In the genomic region with DNA sequence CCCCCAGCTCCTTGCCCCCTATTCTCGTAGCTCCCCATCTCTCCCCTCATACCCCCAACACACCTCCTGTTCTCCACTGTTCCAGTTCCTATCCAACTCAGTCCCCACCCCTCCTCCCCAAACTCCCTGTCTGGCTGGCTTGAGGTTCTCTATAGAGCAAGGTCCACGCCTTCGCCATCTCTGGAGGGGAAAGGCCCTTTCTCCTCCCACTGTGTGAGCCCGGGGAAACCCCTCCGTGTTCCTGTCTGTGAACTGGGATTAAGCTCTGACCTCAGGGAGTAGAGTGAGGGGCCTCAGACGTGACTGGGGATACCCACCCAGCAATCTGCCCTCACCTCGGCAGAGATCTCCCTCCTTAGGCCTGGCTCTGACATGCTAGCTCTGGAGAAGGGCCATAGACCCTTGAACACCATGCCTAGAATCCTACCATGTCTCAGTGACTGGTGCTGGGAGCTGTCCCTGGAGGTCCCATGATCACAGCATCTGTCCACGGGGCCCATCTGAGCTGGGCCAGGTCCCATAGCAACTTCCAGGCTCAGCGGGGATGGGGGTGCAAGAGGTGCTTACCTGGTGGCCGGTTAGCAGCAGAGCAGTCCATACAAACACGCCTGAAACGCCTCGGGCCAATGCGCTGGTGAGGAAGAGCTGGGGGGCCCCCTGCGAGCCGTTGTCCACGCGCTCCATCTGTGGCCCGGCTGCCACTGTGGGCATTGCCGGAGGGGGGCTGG, we compare ENCODE assay signal across 19 mouse cellular contexts. TPM values are rescaled to one million over a fixed set of nuclear protein-coding genes. Genes with fewer than 3 reads are reported as not detected.
A peak's percentile ranks its signal among the peaks of the same experiment; 100 is the strongest.
DNase-seq lines count a peak whose midpoint lies in the region; ATAC-seq and TF ChIP-seq lines count a peak whose summit lies in the region.
"Had no signal": no experiment of that assay in that cellular context is flagged by ENCODE, and none has a peak within 500 bp of the region (broad histone marks: within the 10 kb centered on the region; RNA-seq: fewer than 3 reads in every experiment).

No protein-coding gene starts in this region.

- H3K9ac ChIP-seq in liver, embryonic 11.5 days (ENCODE audit: low read depth, low read length), result peak overlapping the region; percentile 46; the same call in 1 of the 2 replicates
- peak overlapping the region; percentile 26 for H3K9ac ChIP-seq in intestine, embryonic 15.5 days
- 0 out of 2 replicates have a peak overlapping the region, but pooled peaks have one; percentile 1 for H3K9ac ChIP-seq in liver, postnatal 0 days (replicated peaks)
- H3K9ac ChIP-seq: forebrain, postnatal 0 days; limb, embryonic 12.5 days; neural tube, embryonic 15.5 days had no signal

- WGBS in liver, embryonic 11.5 days, result 68% methylated on average over 20 of the region's 20 CpGs
- WGBS in intestine, embryonic 15.5 days, result 57% methylated on average over 20 of the region's 20 CpGs
- 67% methylated on average over 20 of the region's 20 CpGs for WGBS in liver, postnatal 0 days (ENCODE audit: insufficient replicate concordance)

- peak overlapping the region; percentile 47 for H3K4me2 ChIP-seq in liver, embryonic 11.5 days
- H3K4me2 ChIP-seq in intestine, embryonic 15.5 days (replicated peaks), result peak overlapping the region; percentile 53
- H3K4me2 ChIP-seq in liver, postnatal 0 days (ENCODE audit: low read depth, low read length), result no peak overlapping the region
- H3K4me2 ChIP-seq: limb, embryonic 12.5 days; neural tube, embryonic 15.5 days had no signal

- no peak for ATAC-seq in erythroblast, adult 5-6 weeks (replicated peaks; ENCODE audit: low FRiP score, poor library complexity, severe bottlenecking)
- ATAC-seq in liver, embryonic 11.5 days (replicated peaks; ENCODE audit: low FRiP score), result no peak
- ATAC-seq in intestine, embryonic 15.5 days, result 0 out of 2 replicates have a peak, but pooled peaks have one; percentile 5
- no peak for ATAC-seq in liver, postnatal 0 days
- ATAC-seq: forebrain, postnatal 0 days; hindbrain, postnatal 0 days had no signal

- TF ChIP-seq EP300 in liver, postnatal 0 days (IDR thresholded peaks at IDR 0.05; ENCODE audit: low read depth), result no peak

- no peak overlapping the region for H3K27ac ChIP-seq in liver, embryonic 11.5 days (ENCODE audit: low read depth, low read length)
- H3K27ac ChIP-seq in intestine, embryonic 15.5 days, result 0 out of 2 replicates have a peak overlapping the region, but pooled peaks have one; percentile 23
- H3K27ac ChIP-seq in liver, postnatal 0 days (ENCODE audit: low read depth), result no peak overlapping the region
- H3K27ac ChIP-seq in left cerebral cortex, adult 2 months, result no peak overlapping the region
- H3K27ac ChIP-seq: hindbrain, postnatal 0 days; limb, embryonic 12.5 days; neural tube, embryonic 15.5 days had no signal

- intact Hi-C loops in left cerebral cortex, adult 2 months (cut with DNase I), result no loop called here

- peaks cover 63% of the 10 kb centered on the region for H3K36me3 ChIP-seq in erythroblast, embryonic 14.5 days (ENCODE audit: control insufficient read depth)
- H3K36me3 ChIP-seq in liver, embryonic 11.5 days (ENCODE audit: control insufficient read depth, insufficient read depth, low read length), result no peaks in the 10 kb centered on the region
- H3K36me3 ChIP-seq in intestine, embryonic 15.5 days, result no peaks in the 10 kb centered on the region
- H3K36me3 ChIP-seq in liver, postnatal 0 days (replicated peaks; ENCODE audit: insufficient read depth, low read length), result no peaks in the 10 kb centered on the region
- H3K36me3 ChIP-seq: limb, embryonic 12.5 days; neural tube, embryonic 15.5 days had no signal

- no peak for DNase-seq in liver, embryonic 11.5 days (ENCODE audit: low spot score)
- DNase-seq in liver, result no peak
- peak; percentile 17 for DNase-seq in liver, postnatal 0 days
- DNase-seq in left cerebral cortex, adult 11 months (ENCODE audit: low spot score), result no peak
- DNase-seq in left cerebral cortex, adult 2 months (ENCODE audit: extremely low spot score in 1 of 2, low spot score in 2 of 2), result no peak
- DNase-seq: adrenal gland, adult 2 months; cerebellum, adult 2 months; forebrain, postnatal 0 days; gastrocnemius, postnatal 10 days; kidney, postnatal 14 days had no signal

- H3K4me3 ChIP-seq in erythroblast, embryonic 14.5 days (replicated peaks), result peak overlapping the region; percentile 67
- H3K4me3 ChIP-seq in liver, embryonic 11.5 days (ENCODE audit: low read depth, low read length), result 0 out of 2 replicates have a peak overlapping the region, but pooled peaks have one; percentile 3
- peak overlapping the region; percentile 43; the same call in 1 of the 2 replicates for H3K4me3 ChIP-seq in intestine, embryonic 15.5 days (replicated peaks)
- H3K4me3 ChIP-seq in liver, postnatal 0 days (ENCODE audit: low read depth, low read length), result no peak overlapping the region
- no peak overlapping the region for H3K4me3 ChIP-seq in left cerebral cortex, adult 2 months
- H3K4me3 ChIP-seq: limb, embryonic 12.5 days; neural tube, embryonic 15.5 days had no signal

- peaks cover 6% of the 10 kb centered on the region; the same call in 1 of the 2 replicates for H3K27me3 ChIP-seq in erythroblast, embryonic 14.5 days (ENCODE audit: control insufficient read depth)
- H3K27me3 ChIP-seq in liver, embryonic 11.5 days (replicated peaks; ENCODE audit: control insufficient read depth, insufficient read depth, low read length), result peaks cover 12% of the 10 kb centered on the region
- peaks cover 9% of the 10 kb centered on the region; the same call in 1 of the 2 replicates for H3K27me3 ChIP-seq in intestine, embryonic 15.5 days (replicated peaks)
- no peaks in the 10 kb centered on the region for H3K27me3 ChIP-seq in liver, postnatal 0 days (ENCODE audit: insufficient read depth, low read length)

- peaks cover 95% of the 10 kb centered on the region for H3K4me1 ChIP-seq in erythroblast, embryonic 14.5 days (ENCODE audit: control insufficient read depth)
- H3K4me1 ChIP-seq in liver, embryonic 11.5 days (replicated peaks; ENCODE audit: control insufficient read depth, insufficient read depth, low read length), result peaks cover 37% of the 10 kb centered on the region
- H3K4me1 ChIP-seq in intestine, embryonic 15.5 days (replicated peaks), result peaks cover 18% of the 10 kb centered on the region
- H3K4me1 ChIP-seq in liver, postnatal 0 days (ENCODE audit: insufficient read depth), result peaks cover 13% of the 10 kb centered on the region
- H3K4me1 ChIP-seq: limb, embryonic 12.5 days; neural tube, embryonic 15.5 days had no signal

- peaks cover 16% of the 10 kb centered on the region for H3K9me3 ChIP-seq in erythroblast, embryonic 14.5 days (ENCODE audit: control insufficient read depth, low read length)
- no peaks in the 10 kb centered on the region for H3K9me3 ChIP-seq in liver, embryonic 11.5 days (ENCODE audit: control insufficient read depth, low read length)
- no peaks in the 10 kb centered on the region for H3K9me3 ChIP-seq in intestine, embryonic 15.5 days
- H3K9me3 ChIP-seq in liver, postnatal 0 days (ENCODE audit: low read length), result no peaks in the 10 kb centered on the region
- H3K9me3 ChIP-seq: neural tube, embryonic 15.5 days had no signal

- TF ChIP-seq CTCF in liver, postnatal 0 days (IDR thresholded peaks at IDR 0.05; ENCODE audit: low read depth), result no peak
- no peak for TF ChIP-seq CTCF in left cerebral cortex, adult 2 months (IDR thresholded peaks at IDR 0.05)

RNA-seq across cellular contexts. Expression of a gene that starts 7.2 kb away (rescaled TPM):
- 36.6 and 77.7 TPM in 2 replicates for polyA plus RNA-seq in erythroblast, embryonic 14.5 days (2012)
- not detected in 2 replicates for total RNA-seq in erythroblast, adult 5-6 weeks (2015; ENCODE audit: low replicate concordance)
- total RNA-seq in erythroblast, adult 5-6 weeks (2017; ENCODE audit: low replicate concordance), result 0.14 TPM in 1 of 2 replicates, not detected in the other
- 2.3 and 2.7 TPM in 2 replicates for polyA plus RNA-seq in liver, embryonic 11.5 days (2014; fragmentation: Nextera tagmentation; extraction: Ambion mirVana)
- 57.7 and 68.4 TPM in 2 replicates for polyA plus RNA-seq in intestine, embryonic 15.5 days (2015; fragmentation: Nextera tagmentation; extraction: Ambion mirVana)
- 3.0 and 3.2 TPM in 2 replicates for polyA plus RNA-seq in liver, postnatal 0 days (2015; fragmentation: Nextera tagmentation; extraction: Ambion mirVana)
- under 1 TPM; 0.58 to 0.63 TPM for total RNA-seq in left cerebral cortex, adult 2 months (2021)

RNA-seq across cellular contexts. Expression of a gene that starts 13.6 kb away (rescaled TPM):
- not detected in 2 replicates for polyA plus RNA-seq in erythroblast, embryonic 14.5 days (2012)
- total RNA-seq in erythroblast, adult 5-6 weeks (2015; ENCODE audit: low replicate concordance), result not detected in 2 replicates
- not detected in 2 replicates for total RNA-seq in erythroblast, adult 5-6 weeks (2017; ENCODE audit: low replicate concordance)
- polyA plus RNA-seq in liver, embryonic 11.5 days (2014; fragmentation: Nextera tagmentation; extraction: Ambion mirVana), result not detected in 2 replicates
- 0.29 TPM in 1 of 2 replicates, not detected in the other for polyA plus RNA-seq in intestine, embryonic 15.5 days (2015; fragmentation: Nextera tagmentation; extraction: Ambion mirVana)
- not detected in 2 replicates for polyA plus RNA-seq in liver, postnatal 0 days (2015; fragmentation: Nextera tagmentation; extraction: Ambion mirVana)
- not detected for total RNA-seq in left cerebral cortex, adult 2 months (2021)
- total RNA-seq: adrenal gland, adult 2 months; forebrain, postnatal 0 days; gastrocnemius, postnatal 10 days; hindbrain, postnatal 0 days; layer of hippocampus, postnatal 14 days; monocyte, adult 5-6 weeks had no signal
- polyA plus RNA-seq: adrenal gland, adult 2 months; cerebellum, adult 2 months; forebrain, postnatal 0 days; heart, embryonic 16.5 days; hindbrain, postnatal 0 days; neural tube, embryonic 15.5 days had no signal

RNA-seq across cellular contexts. Expression of a gene that starts 14.1 kb away (rescaled TPM):
- 2.7 TPM in 2 replicates for polyA plus RNA-seq in erythroblast, embryonic 14.5 days (2012)
- 4.0 and 6.0 TPM in 2 replicates for total RNA-seq in erythroblast, adult 5-6 weeks (2015; ENCODE audit: low replicate concordance)
- 4.3 and 6.1 TPM in 2 replicates for total RNA-seq in erythroblast, adult 5-6 weeks (2017; ENCODE audit: low replicate concordance)
- 112 and 124 TPM in 2 replicates for polyA plus RNA-seq in liver, embryonic 11.5 days (2014; fragmentation: Nextera tagmentation; extraction: Ambion mirVana)
- 80.0 and 80.2 TPM in 2 replicates for polyA plus RNA-seq in intestine, embryonic 15.5 days (2015; fragmentation: Nextera tagmentation; extraction: Ambion mirVana)
- 28.8 and 29.1 TPM in 2 replicates for polyA plus RNA-seq in liver, postnatal 0 days (2015; fragmentation: Nextera tagmentation; extraction: Ambion mirVana)
- 10 to 100 TPM; 18.0 to 20.3 TPM for total RNA-seq in left cerebral cortex, adult 2 months (2021)

RNA-seq across cellular contexts. Expression of a gene that starts 21.2 kb away (rescaled TPM):
- polyA plus RNA-seq in erythroblast, embryonic 14.5 days (2012), result 20.0 and 22.5 TPM in 2 replicates
- total RNA-seq in erythroblast, adult 5-6 weeks (2015; ENCODE audit: low replicate concordance), result 72.4 and 83.0 TPM in 2 replicates
- total RNA-seq in erythroblast, adult 5-6 weeks (2017; ENCODE audit: low replicate concordance), result 147 and 218 TPM in 2 replicates
- polyA plus RNA-seq in liver, embryonic 11.5 days (2014; fragmentation: Nextera tagmentation; extraction: Ambion mirVana), result 30.4 and 35.1 TPM in 2 replicates
- polyA plus RNA-seq in intestine, embryonic 15.5 days (2015; fragmentation: Nextera tagmentation; extraction: Ambion mirVana), result 17.6 and 20.7 TPM in 2 replicates
- polyA plus RNA-seq in liver, postnatal 0 days (2015; fragmentation: Nextera tagmentation; extraction: Ambion mirVana), result 15.7 and 19.1 TPM in 2 replicates
- 10 to 100 TPM in 1 of 2 experiments, 1 to 10 TPM in 1; 8.9 to 11.5 TPM for total RNA-seq in left cerebral cortex, adult 2 months (2021)

RNA-seq across cellular contexts. Expression of a gene that starts 37.1 kb away (rescaled TPM):
- 12.9 and 18.1 TPM in 2 replicates for polyA plus RNA-seq in erythroblast, embryonic 14.5 days (2012)
- 21.3 and 30.7 TPM in 2 replicates for total RNA-seq in erythroblast, adult 5-6 weeks (2015; ENCODE audit: low replicate concordance)
- 10.9 and 28.0 TPM in 2 replicates for total RNA-seq in erythroblast, adult 5-6 weeks (2017; ENCODE audit: low replicate concordance)
- 34.9 TPM in 2 replicates for polyA plus RNA-seq in liver, embryonic 11.5 days (2014; fragmentation: Nextera tagmentation; extraction: Ambion mirVana)
- polyA plus RNA-seq in intestine, embryonic 15.5 days (2015; fragmentation: Nextera tagmentation; extraction: Ambion mirVana), result 22.2 and 25.4 TPM in 2 replicates
- 5.6 and 6.4 TPM in 2 replicates for polyA plus RNA-seq in liver, postnatal 0 days (2015; fragmentation: Nextera tagmentation; extraction: Ambion mirVana)
- 100 to 1,000 TPM in 1 of 2 experiments, 10 to 100 TPM in 1; 91.9 to 102 TPM for total RNA-seq in left cerebral cortex, adult 2 months (2021)

Comparison
In these comparisons a context has a peak if more than half of its experiments do, and no peak if none do; other contexts are left out.
1. H3K4me3 ChIP-seq: peak in erythroblast, embryonic 14.5 days (single experiment), liver, embryonic 11.5 days (single experiment) and intestine, embryonic 15.5 days (single experiment); none in liver, postnatal 0 days (single experiment) and left cerebral cortex, adult 2 months (single experiment).
2. Peak in every context shown above with its lines, with median percentiles within 50 percentile points of each other: H3K9ac ChIP-seq.